Mouse (Mus musculus) heart, postnatal 36 days (tissue): Measurements from ENCODE around the gene Zbed3. TPM values are rescaled to one million over a fixed set of nuclear protein-coding genes. Genes with fewer than 3 reads are reported as not detected.
A peak's percentile ranks its signal among the peaks of the same experiment; 100 is the strongest.
"Not testable (repeated sequence)": the region's sequence is repeated elsewhere in the genome, so short reads cannot be mapped to it uniquely, and the experiment has no call there.

Experiments
- DNase-seq, 2 experiments: peaks; one replicate each; pipeline ENCODE4 v3.0.0; 2021 to 2022
- intact Hi-C: fragments of 180-260 bp; cut with DNase I; formaldehyde crosslinking; loops from one replicate; pipeline ENCODE4 v1.15.1; 2025
- total RNA-seq, 2 experiments: library from RNA; stranded (reverse); gene quantifications; 2 replicates each; pipeline ENCODE4 v1.2.3; 2021

Zbed3 gene
- total RNA-seq, 2 experiments from 2014 or later, result 14.3 to 17.2 TPM

DNA sequence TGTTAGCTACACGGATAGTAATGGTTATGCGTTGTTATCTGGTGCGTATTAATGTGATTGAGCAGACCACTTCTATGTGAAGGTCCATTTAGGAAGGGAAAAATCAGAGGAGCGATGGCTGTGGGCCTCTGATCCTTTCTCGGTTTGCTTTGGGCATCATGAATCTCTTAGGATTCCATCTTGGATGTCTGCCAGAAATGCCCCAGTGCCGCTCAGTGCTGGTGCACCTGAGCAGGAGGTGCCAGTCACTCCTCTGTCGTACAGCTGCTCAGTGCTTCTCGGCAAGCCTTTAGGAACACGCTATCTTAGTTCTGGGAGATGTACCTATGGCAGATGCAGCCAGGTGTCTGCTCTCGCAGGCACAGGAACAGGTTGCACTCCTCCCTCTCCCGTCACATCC, 5.4 kb downstream of the Zbed3 start:
- intact Hi-C loops, result loop anchor here (5.0 kb wide), 1 partner anchor 351 kb away; the partner anchor contains the start of gene Wdr41
- DNase-seq, result no peak

DNA sequence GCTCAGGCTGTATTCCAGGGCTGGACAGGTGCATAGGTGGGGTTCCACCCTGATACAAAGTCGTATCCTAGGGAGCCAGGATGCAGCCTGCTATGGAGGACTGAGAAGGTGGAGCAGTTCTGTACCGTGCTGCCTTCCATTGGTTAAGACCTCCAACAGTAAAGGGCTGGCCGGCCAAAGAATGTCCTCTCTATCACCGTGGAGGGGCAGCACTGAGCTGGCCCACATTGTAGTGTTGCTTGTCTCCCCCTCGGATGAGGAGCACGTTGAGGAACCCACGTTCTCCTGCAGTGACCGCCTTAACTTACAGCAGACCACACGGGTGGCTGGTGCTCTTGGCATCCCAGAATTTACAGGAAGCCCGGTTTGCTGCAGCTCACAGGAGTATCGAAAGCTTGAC, 7.1 kb downstream of the Zbed3 start:
- DNase-seq, result no peak
- intact Hi-C loops, result no loop called here

DNA sequence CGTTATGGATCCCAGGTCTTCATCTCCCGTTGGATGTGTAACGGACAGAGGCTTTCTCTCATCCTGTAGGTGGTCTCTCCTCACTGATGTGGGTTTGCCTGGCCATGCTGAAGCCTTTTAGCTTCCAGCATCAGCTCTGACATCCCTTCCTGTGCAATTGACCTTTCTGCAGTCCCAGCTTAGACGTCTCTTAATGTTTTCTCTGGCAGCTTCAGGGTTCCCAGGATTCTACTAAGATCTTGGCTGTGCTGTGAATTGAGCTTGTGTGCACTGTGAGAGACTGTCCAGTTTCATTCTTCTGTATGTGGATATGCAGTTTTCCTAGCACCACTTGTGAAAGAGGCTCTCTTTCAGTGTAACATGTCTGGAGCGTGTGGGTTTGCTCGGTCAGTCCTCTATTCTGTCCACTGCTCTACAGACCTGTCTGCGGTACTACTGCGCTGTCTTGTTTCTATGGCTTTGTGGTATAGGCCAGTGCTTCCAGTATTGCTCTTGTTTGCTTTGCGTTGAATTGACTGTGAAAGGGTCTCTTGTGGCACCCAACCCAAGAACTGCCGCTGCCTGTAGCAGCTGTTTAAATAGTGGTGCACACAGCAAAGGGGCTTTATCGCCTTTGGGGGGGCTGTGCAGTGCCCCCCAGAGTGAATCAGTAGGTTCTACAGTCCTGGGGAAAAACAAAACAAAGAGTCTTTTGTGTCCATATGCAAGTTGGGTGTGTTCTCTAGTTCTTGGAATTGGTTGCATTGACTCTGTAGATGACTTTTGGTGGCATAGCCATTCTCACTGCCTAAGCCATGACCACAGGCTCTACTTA, 8.9 kb downstream of the Zbed3 start:
- no peak for DNase-seq
- intact Hi-C loops, result no loop called here

DNA sequence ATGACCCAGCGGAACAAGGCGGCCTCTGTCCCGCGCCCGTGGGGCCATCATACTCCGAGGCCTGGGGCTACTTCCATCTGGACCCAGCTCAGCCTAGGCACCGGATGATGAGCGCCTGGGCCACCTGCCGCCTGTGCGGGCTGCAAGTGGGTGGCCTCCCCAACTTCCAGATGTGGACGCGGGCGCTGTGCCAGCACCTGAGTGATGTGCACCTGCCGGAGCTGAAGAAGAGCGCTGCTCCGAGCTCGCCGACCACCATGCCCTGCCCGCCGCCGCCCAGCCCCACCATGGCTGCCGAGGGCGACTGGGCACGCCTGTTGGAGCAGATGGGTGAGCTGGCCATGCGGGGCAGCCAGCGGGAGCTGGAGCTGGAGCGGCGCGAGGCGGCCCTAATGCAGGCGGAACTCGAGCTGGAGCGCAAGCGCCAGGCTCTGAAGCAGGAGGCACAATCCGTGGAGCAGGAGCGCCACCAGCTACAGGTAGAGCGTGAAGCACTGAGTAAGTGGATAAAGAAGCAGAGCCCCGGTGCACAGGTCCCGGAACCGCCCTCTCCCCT, 12.8 kb downstream of the Zbed3 start:
- intact Hi-C loops, result no loop called here
- no peak for DNase-seq

DNA sequence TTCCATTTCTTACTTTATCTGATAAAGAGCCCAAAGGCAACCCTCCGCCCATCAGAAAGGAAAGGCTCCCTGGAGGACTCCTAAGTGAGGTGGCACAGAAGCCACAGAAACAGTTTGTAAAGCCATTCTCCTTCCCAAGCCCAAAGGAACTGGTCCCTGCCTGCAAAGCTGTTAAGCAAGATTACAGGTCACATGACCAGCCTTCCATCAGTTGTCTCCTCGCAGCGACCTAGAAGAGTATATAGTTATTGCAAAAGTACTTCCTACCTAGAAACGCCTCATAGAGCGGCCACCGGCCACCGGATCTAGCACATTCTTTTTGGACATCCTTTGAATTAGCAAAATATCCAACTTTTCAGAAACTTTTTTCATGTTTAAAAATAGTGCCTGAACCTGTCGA, 20.1 kb downstream of the Zbed3 start:
- intact Hi-C loops, result no loop called here
- DNase-seq, result no peak

DNA sequence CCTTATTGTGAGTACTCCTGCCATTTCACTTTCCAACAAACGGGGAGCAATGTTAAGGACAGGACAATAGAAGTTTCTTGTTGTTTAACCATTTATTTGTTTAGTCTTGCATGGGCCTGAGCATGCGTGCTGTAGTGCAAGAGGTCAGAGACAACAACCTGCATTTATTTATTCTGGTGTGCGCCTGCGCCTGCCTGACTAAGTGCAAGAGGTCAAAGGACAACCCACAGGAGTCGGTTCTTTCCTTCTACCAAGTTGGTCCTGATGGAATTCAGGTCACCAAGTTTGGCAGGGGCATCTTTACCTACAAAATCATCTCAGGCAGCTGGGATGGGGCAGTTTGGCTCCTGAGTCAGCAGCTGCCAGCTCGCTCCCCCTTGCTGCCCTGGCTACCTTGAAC, 22.5 kb downstream of the Zbed3 start:
- intact Hi-C loops, result loop anchor here (1.0 to 5.0 kb wide), 2 partner anchors 94 to 328 kb away; partner anchors contain the start of gene Pde8b
- DNase-seq, result no peak

DNA sequence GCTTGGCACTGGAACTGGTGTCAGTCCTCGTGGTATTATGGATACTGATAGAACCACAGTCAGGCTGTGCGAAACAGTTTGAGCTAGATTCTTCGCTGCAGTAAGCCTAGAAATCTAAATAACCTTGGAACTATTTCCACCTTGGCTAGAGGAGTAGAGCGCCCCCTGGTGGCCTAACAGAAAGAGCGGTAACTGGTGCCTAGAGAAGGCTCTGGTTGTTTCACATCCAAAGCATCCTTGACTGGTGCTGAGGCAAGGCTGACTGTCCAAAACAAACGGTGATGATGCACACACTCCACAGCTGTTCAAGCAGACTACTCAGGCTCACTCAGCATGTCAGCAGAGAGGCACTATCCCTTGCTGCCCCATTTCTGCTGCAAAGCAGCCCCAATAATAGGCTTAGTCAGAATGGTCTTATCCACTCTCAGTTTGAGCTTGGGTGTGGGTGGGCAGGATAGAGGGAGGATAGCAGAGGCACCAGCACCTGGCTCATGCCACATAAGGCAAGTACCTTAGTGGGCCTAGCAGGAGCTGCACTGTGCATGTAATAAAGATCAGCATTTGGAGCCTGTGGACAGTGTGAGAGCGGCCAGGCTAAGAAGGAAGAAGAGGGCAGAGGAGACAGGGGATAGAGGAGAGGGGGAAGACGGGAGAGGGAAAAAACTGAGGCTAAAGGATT, 23.7 kb downstream of the Zbed3 start:
- peak; percentile 65 to 75 for DNase-seq
- intact Hi-C loops, result loop anchor here (5.0 kb wide), 1 partner anchor 95 kb away; the partner anchor contains the start of gene Pde8b

DNA sequence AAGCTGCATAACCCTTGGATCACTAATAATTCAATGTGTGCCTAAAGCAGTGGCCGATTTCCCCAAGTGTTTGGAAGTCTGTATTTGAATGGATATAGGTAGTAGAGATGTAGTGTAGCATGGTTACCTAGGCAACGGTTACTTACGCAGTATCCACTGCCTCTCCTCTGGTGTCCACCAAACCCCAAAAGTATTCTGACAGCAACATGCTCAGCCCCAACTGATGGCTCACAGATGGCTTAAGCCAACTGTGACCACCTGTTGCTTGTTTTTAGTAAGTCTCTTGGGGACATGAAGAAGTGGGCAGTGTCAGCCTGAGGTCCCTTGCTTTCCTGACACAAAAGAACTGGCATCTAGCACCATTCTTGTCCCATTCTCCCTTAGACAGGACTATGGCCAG, 25.1 kb downstream of the Zbed3 start:
- DNase-seq, result no peak
- intact Hi-C loops, result loop anchor here (5.0 kb wide), 1 partner anchor 96 kb away; the partner anchor contains the start of gene Pde8b

DNA sequence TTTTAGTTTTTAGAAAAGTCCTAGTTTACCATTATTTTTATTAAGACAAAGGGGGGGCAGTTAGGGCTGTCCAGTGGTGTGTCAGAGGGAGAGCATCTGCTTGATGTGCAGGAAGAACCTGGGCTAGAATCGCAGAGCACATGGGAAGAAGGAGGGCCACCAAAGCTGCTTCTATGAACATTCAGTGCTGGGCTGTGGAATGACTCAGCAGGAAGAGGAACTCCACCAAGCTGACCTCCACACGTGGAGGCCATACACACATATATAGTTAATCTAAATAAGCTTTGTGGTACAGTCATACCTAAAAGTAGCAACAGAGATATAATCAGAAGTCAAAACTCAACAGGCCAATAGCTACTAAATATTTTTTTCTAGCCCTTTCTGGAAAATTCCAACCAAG, 34.8 kb downstream of the Zbed3 start:
- DNase-seq, result no peak
- intact Hi-C loops, result no loop called here

DNA sequence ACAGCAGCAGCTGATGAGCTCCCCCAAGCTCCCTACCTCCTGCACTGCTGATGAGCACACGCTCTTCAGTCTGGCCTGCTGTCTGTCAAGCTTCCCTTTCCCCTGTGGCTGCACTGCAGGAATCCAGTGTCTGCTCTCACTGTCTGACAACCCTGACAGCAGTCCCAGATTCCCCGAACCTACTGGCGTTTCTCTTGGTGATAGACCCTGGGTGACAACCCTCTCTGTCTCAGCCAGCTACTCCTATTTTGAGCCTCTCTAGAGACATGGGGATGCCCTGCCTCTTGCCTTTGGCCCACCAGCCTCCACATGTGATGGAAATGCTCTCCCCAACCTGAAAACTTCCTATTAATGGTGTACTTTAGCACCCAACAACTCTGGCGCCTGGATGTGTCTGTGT, 40.0 kb downstream of the Zbed3 start:
- DNase-seq, result no peak
- intact Hi-C loops, result no loop called here

DNA sequence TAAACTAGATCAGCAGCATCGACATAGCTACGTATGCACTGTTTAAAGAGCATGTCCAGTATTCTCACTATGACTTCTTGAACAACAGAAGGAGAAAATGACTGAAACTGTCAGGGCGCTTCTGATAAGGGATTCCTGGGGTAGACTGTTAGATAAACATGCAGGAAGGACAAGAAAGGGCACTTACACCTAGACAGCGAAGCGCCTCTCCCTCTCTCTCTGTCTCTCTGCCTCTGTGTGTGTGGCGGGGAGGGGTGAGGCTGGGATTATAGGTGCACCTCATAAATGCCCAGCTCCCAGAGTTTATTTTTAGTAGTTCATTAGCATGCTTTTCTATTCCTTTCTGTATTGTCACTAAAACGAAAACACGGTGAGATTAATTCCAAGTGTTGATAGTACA, 42.9 kb downstream of the Zbed3 start:
- intact Hi-C loops, result no loop called here
- DNase-seq, result no peak

DNA sequence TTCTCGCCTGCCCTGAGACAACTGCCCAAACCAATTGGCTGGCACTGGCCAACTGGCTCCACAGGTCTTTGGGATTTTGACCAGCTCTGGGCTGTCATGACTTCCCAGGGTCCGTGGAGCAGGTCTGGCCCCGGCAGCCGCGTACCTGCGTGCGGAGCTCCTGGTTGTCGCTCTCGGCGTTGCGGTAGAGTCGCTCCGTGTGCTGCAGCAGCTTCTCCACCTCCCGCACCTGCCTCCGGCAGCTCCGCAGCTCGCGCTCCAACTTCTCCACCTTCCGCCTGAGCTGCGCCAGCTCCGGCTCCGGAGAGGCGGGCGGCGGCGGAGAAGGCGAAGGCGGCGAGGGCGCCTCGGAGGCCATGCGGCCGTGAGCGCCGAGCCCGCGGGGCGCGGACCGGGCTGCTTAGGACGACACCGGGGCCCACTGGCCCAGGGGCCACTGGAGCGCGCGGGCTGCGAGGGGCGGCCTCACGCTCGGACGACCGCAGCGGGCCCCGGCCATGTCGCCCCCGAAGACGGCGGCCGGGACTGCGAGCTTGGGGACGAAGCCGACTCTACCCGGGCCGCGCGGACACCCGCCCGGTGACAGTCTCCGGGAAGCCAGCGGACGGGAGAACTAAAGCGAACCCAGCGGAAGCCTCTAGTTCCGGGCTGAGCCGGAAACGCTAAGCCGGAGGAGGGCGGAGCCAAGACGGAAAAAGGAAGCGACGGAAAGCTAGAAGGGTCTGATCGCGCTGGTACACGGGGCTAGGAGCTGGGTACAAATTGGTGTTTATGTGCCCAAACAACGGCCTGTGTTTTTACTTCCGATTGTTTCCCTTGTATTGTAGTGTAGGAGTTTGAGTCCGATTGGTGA, 51.5 kb downstream of the Zbed3 start, which contains the start of gene Aggf1:
Gene Aggf1, minus strand, starts transcription at position 652 of the 853 bp plus-strand sequence.
- DNase-seq, result peak; percentile 92 to 93
- intact Hi-C loops, result loop anchor here (2.0 kb wide), 1 partner anchor 50 kb away; no protein-coding TSS in a partner anchor

DNA sequence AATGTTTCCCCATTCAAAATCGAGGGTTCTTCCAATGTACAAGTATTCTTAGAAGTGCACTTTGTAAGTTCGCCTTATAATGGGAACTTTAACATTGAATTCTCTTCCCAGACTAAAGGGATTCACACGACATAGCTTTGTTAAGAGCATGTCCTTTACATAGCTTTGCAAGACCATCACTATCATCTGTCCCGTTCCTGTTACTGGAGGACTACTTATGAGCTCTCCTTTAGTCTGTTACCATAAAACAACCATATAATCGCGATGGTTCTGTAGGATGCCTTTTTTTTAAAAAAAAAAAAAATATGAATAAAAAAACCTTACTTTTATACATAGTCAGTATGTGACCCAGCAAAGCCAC, 52.1 kb downstream of the Zbed3 start:
- intact Hi-C loops, result loop anchor here (2.0 kb wide), 1 partner anchor 51 kb away; no protein-coding TSS in a partner anchor
- no peak for DNase-seq

DNA sequence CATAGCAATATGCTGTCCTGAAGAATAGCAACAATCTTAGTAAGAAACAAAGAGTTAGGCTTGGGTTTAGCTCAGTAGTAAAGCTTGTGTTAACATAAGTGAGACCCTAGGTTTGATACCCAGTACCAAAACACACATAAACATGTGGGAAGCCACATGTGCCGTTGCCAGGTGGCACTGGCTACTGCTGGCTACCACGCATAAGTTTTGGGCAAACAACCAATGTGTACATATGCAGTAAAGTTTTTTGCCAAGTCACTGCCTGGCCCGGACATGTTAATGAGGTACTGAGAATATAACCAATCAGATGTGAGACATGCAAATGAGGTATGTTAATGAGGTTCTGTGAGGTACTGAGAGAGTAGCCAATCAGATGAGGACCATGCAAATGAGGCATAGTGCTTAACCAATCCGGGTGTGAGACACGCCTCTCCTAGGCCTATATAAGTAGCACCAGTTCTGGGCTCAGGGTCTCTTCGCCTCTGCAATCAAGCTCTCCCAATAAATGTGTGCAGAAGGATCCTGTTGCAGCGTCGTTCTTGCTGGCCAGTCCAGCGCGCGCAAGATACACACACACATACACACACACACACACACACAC, 53.4 kb downstream of the Zbed3 start:
- not testable (repeated sequence) for DNase-seq

DNA sequence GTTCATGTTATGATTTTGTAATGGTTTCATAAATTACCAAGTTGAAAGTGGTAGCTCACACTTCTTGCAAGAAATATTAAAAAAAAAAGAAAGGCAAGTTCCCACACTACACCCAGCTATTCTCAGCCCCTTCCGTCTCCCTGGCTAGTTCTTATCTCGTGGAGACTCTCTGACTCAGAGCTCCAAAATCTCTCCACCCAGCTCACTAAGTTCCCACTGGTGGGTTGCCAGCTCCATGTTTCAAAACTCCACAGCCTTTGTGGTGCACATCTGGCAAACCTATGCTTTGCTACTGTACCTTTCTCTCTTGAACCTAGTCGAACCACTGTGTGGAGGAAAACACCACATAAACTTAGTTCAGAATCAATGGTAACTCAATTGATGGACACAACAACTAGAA, 55.3 kb downstream of the Zbed3 start:
- intact Hi-C loops, result no loop called here
- peak; percentile 33 to 37 for DNase-seq

More for the DNA sequence above, 53.4 kb downstream of the Zbed3 start:
- intact Hi-C loops, result not testable (repeated sequence)

DNA sequence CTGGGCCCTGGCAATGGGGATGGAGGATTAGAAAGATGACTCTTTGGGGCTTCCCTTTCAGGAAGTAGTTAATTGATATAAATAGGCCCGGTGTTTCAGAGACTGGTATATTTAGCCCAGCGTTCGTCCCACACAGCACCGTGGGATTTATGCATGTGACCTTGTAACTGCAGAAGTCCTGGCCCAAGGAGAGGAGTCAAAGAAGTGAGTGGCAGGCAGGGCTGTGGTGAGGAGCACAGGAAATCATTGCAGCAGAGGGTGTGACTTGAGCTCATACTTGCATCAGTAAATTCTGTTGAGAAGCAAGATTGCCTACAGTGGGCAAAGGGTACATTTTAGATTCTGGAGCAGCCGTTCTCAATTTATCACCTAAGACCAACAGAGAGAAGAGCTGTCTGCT, 59.0 kb downstream of the Zbed3 start:
- intact Hi-C loops, result no loop called here
- DNase-seq, result no peak
